Mouse (Mus musculus) mesoderm, embryonic 11.5 days (tissue): ENCODE data around the gene Foxp2.

Experiments
- DNase-seq: peaks from one replicate; pipeline ENCODE4 v3.0.0-alpha.2; 2012; ENCODE audit warnings: low read depth, low spot score

Gene Foxp2

DNA sequence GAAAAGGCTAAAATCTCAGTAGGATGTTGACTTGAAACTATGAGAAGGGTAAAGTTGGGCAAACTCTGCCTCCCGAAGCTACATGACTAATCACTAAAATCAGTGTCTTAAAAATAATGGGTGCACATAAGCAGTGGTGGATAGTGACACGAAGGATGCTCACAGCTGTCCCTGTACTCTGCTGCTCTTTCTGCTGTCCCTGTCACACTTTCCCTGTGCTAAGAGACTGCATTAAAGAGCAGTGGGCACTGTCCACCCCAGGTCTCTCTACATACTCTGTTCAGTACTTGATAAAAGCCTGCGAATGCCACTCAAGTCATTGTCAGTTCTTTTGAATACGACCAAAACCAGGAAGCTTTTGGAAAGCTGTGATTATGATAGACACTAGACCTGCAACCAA, 469.7 kb downstream of the Foxp2 start:
- DNase-seq, result no peak

DNA sequence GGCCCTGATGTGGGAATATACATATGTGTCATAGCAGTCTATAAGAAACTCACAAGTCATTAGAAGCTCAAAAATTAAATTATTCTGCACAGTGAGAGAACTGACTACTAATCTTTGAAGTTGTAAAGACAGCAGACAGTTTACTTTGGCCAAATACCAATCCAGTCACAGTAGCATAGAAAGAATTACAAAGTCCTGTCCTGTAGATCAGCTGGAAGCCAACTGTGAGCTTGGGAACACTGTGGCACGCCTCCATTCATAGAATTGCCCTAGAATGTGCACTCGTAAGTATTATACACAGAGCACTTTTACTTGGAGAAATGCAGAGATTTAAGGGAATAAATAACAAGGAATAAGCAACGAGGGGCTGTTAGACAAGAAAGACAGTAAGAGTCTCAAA, 472.5 kb downstream of the Foxp2 start:
- no peak for DNase-seq

DNA sequence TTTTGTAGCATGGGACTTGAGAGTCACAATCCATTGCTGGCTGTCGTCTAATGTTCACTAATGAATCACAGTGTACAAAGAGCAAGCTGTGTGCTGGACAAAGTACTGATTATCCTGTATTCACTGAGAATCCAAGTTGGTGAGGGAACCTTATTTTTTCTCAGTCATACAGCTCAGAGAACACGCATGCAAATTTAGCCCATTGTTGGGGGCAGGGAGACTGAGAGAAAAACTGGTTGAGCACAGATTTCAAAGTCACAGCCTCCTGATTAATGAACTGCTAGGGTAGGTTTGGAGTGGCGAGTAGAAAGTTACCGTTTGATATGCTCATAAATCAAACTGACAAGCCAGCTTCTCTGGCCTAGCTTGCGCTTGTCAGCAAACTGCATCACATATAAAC, 477.1 kb downstream of the Foxp2 start:
- no peak for DNase-seq

DNA sequence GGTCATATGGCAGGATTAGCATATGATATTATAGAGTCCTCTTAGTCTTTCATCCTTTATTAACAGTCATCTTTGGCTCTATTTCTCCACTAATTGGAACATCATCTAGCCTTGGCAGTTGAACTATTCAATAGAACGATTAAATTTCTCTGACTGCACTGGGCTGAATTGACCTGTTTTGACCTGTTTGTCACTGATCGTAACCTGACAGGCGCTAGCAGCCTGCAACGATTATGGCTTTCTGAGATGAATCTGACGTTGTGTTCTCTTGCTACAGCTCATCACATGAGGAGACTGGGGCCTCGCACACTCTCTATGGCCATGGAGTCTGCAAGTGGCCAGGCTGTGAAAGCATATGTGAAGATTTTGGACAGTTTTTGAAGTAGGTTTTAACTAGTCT, 495.3 kb downstream of the Foxp2 start:
- no peak for DNase-seq

DNA sequence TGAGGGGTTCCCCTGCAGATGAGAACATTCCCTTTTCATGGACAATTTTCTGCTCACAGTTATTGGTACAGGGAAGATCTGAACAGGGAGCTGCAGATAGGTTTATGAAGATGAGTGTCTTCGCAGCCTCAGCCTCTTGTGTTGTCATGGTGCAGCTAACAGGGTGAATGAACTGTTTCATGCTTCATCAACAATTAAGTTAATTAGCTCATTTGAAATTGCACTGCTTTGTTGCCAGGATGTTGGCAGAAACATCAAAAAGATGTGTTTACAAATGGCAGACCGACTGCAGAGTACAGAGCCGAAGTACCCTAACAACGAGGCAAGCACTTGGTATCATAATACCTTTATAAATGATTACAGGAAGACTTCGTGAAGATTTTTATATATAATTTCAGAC, 496.3 kb downstream of the Foxp2 start:
- no peak for DNase-seq

DNA sequence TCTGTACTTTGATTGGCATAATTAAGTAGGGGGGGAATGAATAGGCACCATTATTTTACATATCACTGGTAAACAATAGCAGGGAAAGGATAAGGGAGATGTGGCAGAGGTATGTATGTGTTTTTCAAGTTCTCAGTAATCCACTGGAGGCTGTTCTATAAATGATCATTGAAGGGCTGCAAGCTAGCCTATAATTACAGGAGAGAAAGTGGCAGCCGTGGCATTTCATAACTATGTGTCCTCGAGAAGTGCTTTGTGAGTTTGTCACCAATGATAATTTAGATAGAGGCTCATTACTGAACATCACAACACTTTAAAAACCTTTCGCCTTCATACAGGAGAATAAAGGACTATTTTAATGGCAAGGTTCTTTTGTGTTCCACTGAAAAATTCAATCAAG, 500.0 kb downstream of the Foxp2 start:
- no peak for DNase-seq

DNA sequence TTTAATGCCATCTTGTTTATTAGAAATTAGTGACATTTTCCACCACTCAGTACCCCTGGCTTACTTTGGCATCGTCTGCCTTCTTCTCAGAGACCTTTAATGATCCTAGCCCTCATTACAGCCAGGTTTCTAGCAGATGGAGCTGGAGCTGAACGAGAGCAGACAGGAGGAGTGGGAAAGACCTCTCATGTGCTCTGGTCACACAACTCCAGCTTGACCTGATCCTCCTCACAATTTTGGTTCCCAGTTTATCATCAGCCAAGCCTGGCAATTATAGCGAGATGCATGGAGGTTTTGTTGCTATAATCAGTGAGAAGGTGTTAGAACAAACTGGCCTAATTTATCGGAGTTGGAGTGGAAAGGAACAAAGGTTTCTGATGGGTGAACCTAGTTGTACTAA, 500.9 kb downstream of the Foxp2 start:
- DNase-seq, result no peak

DNA sequence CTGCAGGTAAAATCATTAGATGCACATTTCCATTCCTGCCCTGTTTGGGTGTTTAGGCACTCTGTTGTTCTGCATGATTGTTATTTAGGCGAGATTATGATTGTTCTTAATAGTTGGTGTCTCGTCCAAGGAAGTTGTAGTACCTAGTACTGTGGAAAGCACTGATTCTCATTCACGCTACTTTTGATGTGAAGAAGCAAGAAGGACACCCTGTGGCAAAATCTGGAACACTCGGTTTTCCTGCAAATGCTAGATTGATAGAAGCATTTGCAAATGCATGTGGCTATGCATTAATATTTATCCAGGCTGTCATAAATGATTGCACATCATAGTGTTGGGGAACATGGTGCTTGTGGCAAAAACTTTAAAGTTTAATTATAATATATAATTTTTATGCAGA, 514.0 kb downstream of the Foxp2 start:
- no peak for DNase-seq

DNA sequence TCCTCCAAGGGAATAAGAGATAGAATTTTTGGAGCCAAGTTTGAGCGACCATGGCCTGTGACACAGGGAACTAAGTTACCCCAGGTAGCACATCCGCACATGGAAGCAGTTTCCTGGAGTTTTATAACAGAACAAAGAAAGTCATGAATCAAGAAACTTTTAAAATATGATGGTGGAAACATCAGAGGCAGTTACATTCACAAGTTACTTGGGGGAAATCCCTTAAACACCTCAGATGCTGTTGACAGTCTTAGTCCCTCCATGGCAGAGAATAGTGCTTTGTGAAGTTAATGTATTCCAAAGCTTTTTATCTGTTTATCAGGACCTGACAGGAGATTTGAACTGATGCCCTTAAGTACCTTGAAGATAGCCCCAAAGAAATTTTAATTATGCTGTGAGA, 558.6 kb downstream of the Foxp2 start:
- no peak for DNase-seq

DNA sequence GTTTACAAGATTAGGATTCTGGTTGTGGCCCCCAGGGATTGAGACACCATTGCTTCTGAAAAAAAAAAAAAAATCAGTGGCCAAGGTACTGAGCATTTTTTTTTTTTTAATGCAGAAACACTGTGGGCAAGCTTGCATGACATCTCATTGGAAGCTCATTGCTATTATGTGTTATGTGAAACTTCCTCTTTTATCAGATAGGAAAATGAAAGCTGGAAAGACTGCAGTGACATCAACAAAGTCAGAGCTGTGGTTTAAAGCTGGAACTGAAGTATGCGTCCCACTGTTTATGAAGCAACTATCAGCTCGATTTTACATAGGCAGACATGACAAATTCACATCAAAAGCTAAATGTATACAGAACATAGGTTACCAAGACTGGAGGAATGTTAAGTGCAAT, 562.2 kb downstream of the Foxp2 start:
- no peak for DNase-seq

DNA sequence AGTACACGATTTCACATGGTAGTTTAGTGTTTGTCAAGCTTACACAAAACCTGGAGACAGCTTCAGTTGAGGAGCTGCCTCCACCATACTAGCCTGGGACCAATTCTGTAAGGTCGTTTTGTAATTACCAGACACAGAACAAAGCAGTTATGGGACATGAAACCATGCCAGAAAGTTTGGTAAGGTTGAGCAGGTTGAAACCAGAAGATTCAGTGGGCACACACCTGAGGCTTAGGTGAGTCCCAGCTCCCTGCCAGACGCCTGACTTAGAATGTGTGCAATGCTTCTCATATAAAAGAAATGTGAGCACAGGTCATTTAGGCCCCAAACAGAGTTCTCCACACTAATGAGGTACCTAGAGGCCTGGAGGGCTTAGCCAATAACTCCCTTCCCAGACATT, 564.3 kb downstream of the Foxp2 start:
- DNase-seq, result no peak

DNA sequence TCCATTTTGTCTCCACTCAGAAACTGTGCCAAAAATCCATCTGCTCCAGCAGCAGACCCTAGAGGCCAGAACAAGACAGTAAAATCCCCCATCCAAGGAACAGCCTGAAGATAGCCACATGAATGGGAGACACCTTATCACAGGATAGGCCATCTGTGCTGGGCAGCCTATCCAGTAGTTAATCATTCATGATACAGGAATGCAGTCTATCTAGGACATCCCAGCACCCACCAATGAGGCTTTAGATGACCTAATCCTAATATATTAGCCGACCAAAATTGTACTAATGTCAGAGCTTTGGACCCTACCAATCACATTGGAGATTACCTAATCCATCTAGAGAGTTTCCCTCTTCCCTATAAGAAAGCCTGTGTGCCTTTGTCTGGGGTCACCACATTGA, 565.5 kb downstream of the Foxp2 start:
- no peak for DNase-seq

DNA sequence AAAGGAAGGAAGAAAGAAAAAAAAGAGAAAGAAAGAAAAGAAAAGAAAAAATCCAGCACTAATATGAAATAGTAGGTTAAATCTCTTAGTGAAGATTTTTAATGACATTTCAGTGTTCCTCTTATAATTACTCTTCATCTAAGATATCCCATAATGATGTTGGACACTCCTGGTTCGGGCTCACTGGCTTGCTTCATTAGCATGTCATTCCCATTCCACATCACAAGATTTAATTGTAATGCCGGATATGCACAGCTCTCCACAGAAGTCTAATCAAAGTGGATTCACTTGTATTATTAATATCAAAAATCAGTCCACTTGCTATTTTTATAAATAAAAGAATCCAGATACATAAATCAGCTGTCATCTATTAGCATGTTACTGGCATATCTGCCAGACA, 585.8 kb downstream of the Foxp2 start:
- no peak for DNase-seq
